Mouse (Mus musculus): Measurements from ENCODE around the gene Ubtfl1. TPM values are rescaled to one million over a fixed set of nuclear protein-coding genes. Genes with fewer than 3 reads are reported as not detected.
"Not testable (repeated sequence)": the region's sequence is repeated elsewhere in the genome, so short reads cannot be mapped to it uniquely, and the experiment has no call there.

The Ubtfl1 gene
- not detected in 2 replicates for polyA plus RNA-seq (2015; fragmentation: Nextera tagmentation; extraction: Ambion mirVana)

GRCm38 (mm10) chr9:18404118-18404517, at the start of gene Ubtfl1:
Gene Ubtfl1 (plus strand): TSS chr9:18404418.
- WGBS, result 73% methylated on average over 1 of the region's 1 CpGs
- Histone ChIP-seq H3K9ac (no peak within 1 kb of the TSS), H3K36me3 (no peaks in the 10 kb centered on the region), H3K27ac (no peak within 1 kb of the TSS), H3K9me3 (no peaks in the 10 kb centered on the region), H3K4me1 (replicated peaks) (no peaks in the 10 kb centered on the region), H3K27me3 (replicated peaks) (no peaks in the 10 kb centered on the region), H3K4me2 (replicated peaks) (no peak within 1 kb of the TSS), H3K4me3 (replicated peaks) (no peak within 1 kb of the TSS)
- ATAC-seq, result no peak

- not testable (repeated sequence) for H3K27me3 ChIP-seq (replicated peaks); H3K4me1 ChIP-seq (replicated peaks); H3K9me3 ChIP-seq; H3K9ac ChIP-seq; H3K4me3 ChIP-seq (replicated peaks); H3K36me3 ChIP-seq; H3K27ac ChIP-seq; ATAC-seq; H3K4me2 ChIP-seq (replicated peaks)
- WGBS, result 73% methylated on average over 1 of the region's 1 CpGs
Measured at GRCm38 (mm10) chr9:18373026-18373425, 31.2 kb upstream of the Ubtfl1 start.

GRCm38 (mm10) chr9:18385782-18386181, 18.4 kb upstream of the Ubtfl1 start:
- Histone ChIP-seq H3K36me3 (no peaks in the 10 kb centered on the region), H3K4me3 (replicated peaks) (no peak overlapping the region), H3K4me1 (replicated peaks) (no peaks in the 10 kb centered on the region), H3K27me3 (replicated peaks) (no peaks in the 10 kb centered on the region), H3K27ac (no peak overlapping the region), H3K9ac (no peak overlapping the region), H3K4me2 (replicated peaks) (peak overlapping the region; percentile 3; the same call in 1 of the 2 replicates), H3K9me3 (no peaks in the 10 kb centered on the region)
- no peak for ATAC-seq
- 24% methylated on average over 6 of the region's 6 CpGs for WGBS

- ATAC-seq, result no peak
- H3K4me2 ChIP-seq (replicated peaks), result no peak overlapping the region
- H3K36me3 ChIP-seq, result no peaks in the 10 kb centered on the region
- H3K9ac ChIP-seq, result no peak overlapping the region
- no peaks in the 10 kb centered on the region for H3K4me1 ChIP-seq (replicated peaks)
- H3K4me3 ChIP-seq (replicated peaks), result no peak overlapping the region
- no peak overlapping the region for H3K27ac ChIP-seq
- H3K27me3 ChIP-seq (replicated peaks), result no peaks in the 10 kb centered on the region
- no peaks in the 10 kb centered on the region for H3K9me3 ChIP-seq
- 89% methylated on average over 1 of the region's 1 CpGs for WGBS
Measured at GRCm38 (mm10) chr9:18399629-18400028, 4.6 kb upstream of the Ubtfl1 start.

- not testable (repeated sequence) for H3K9ac ChIP-seq; H3K4me3 ChIP-seq (replicated peaks); H3K4me2 ChIP-seq (replicated peaks); H3K36me3 ChIP-seq; H3K9me3 ChIP-seq; ATAC-seq; H3K4me1 ChIP-seq (replicated peaks); H3K27me3 ChIP-seq (replicated peaks); H3K27ac ChIP-seq
- 69% methylated on average over 2 of the region's 2 CpGs for WGBS
Measured at GRCm38 (mm10) chr9:18402895-18403294, 1.3 kb upstream of the Ubtfl1 start, which contains the start of gene Naalad2. Gene Naalad2 (minus strand): TSS chr9:18402995.

- ATAC-seq; H3K36me3 ChIP-seq; H3K27ac ChIP-seq; H3K4me3 ChIP-seq (replicated peaks); H3K27me3 ChIP-seq (replicated peaks); H3K4me2 ChIP-seq (replicated peaks); H3K4me1 ChIP-seq (replicated peaks); H3K9ac ChIP-seq; H3K9me3 ChIP-seq: not testable (repeated sequence)
- WGBS, result 84% methylated on average over 4 of the region's 4 CpGs
Measured at GRCm38 (mm10) chr9:18412371-18412770, 8.2 kb downstream of the Ubtfl1 start.

GRCm38 (mm10) chr9:18430354-18430753, 26.1 kb downstream of the Ubtfl1 start, which contains the start of gene Mbd3l2:
Gene Mbd3l2 (plus strand): TSS chr9:18430654.
- H3K27ac ChIP-seq, result no peak within 1 kb of the TSS
- H3K4me1 ChIP-seq (replicated peaks), result no peaks in the 10 kb centered on the region
- H3K36me3 ChIP-seq, result no peaks in the 10 kb centered on the region
- H3K27me3 ChIP-seq (replicated peaks), result no peaks in the 10 kb centered on the region
- ATAC-seq, result no peak
- no peak within 1 kb of the TSS for H3K4me3 ChIP-seq (replicated peaks)
- no peak within 1 kb of the TSS for H3K4me2 ChIP-seq (replicated peaks)
- H3K9ac ChIP-seq, result no peak within 1 kb of the TSS
- H3K9me3 ChIP-seq, result no peaks in the 10 kb centered on the region

GRCm38 (mm10) chr9:18431687-18432086, 27.5 kb downstream of the Ubtfl1 start:
- Histone ChIP-seq H3K9me3 (no peaks in the 10 kb centered on the region), H3K9ac (no peak overlapping the region), H3K4me1 (replicated peaks) (no peaks in the 10 kb centered on the region), H3K4me3 (replicated peaks) (no peak overlapping the region), H3K27me3 (replicated peaks) (no peaks in the 10 kb centered on the region), H3K27ac (no peak overlapping the region), H3K36me3 (no peaks in the 10 kb centered on the region), H3K4me2 (replicated peaks) (no peak overlapping the region)
- whole genome bisulfite sequencing, result 77% methylated on average over 10 of the region's 10 CpGs
- no peak for ATAC-seq

- 92% methylated on average over 4 of the region's 4 CpGs for WGBS
- Histone ChIP-seq H3K9ac (no peak overlapping the region), H3K4me1 (replicated peaks) (no peaks in the 10 kb centered on the region), H3K4me3 (replicated peaks) (no peak overlapping the region), H3K36me3 (0 out of 2 replicates have a peak, but pooled peaks cover 3% of the 10 kb centered on the region), H3K9me3 (no peaks in the 10 kb centered on the region), H3K27ac (no peak overlapping the region), H3K4me2 (replicated peaks) (no peak overlapping the region), H3K27me3 (replicated peaks) (no peaks in the 10 kb centered on the region)
- ATAC-seq, result no peak
Measured at GRCm38 (mm10) chr9:18456520-18456919, 52.3 kb downstream of the Ubtfl1 start.

Other genes starting within 250 kb of the Ubtfl1 start
- gene Chordc1, start 112.3 kb upstream of the Ubtfl1 start, polyA plus RNA-seq (2015; fragmentation: Nextera tagmentation; extraction: Ambion mirVana), result 98.2 and 98.3 TPM in 2 replicates
- gene Naalad2, start 1.4 kb upstream of the Ubtfl1 start, polyA plus RNA-seq (2015; fragmentation: Nextera tagmentation; extraction: Ambion mirVana), result 4.8 and 5.0 TPM in 2 replicates
- gene Mbd3l2, start 26.2 kb downstream of the Ubtfl1 start, polyA plus RNA-seq (2015; fragmentation: Nextera tagmentation; extraction: Ambion mirVana), result not detected in 2 replicates
- gene Zfp558, start 73.8 kb downstream of the Ubtfl1 start, polyA plus RNA-seq (2015; fragmentation: Nextera tagmentation; extraction: Ambion mirVana), result 3.4 and 3.7 TPM in 2 replicates
- not detected in 2 replicates for gene Mbd3l1, start 73.9 kb downstream of the Ubtfl1 start, polyA plus RNA-seq (2015; fragmentation: Nextera tagmentation; extraction: Ambion mirVana)